Mouse (Mus musculus): Measurements from ENCODE around the gene Magi2. TPM values are rescaled to one million over a fixed set of nuclear protein-coding genes. Genes with fewer than 3 reads are reported as not detected.

The Magi2 gene
- polyA plus RNA-seq, 1 experiment = 0.60 TPM

DNA sequence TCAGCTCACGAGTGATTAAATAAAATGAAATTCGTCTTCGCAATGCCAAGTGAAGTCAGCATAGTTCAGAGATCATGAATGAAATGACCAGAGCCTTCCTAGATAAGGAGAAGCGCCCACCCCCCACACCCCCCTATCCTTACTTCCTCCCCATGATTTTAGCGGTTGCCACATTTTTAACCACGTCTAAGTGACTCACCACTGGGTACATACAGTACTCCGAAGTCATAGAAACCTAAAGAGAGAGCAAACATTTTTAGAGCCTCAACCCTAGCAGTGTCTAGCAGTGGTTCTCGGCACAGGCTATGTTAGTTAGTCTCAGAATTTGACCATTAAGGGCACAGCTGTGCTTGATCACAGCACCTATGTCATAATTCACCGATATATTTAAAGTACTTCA lies 1385.8 kb downstream of the Magi2 start:
- 75% methylated on average over 9 of the region's 9 CpGs for WGBS
- H3K4me3 ChIP-seq (ENCODE audit: low read depth, low read length) = no peak overlapping the region
- TF ChIP-seq POLR2A (IDR thresholded peaks at IDR 0.05; ENCODE audit: low read depth, low read length) = no peak
- TF ChIP-seq CTCF (IDR thresholded peaks at IDR 0.05; ENCODE audit: extremely low read depth, insufficient read length, insufficient replicate concordance, low read depth, low read length) = no peak
- H3K27ac ChIP-seq (ENCODE audit: insufficient read depth, low read depth, low read length) = no peak overlapping the region
- no peaks in the 10 kb centered on the region for H3K4me1 ChIP-seq (ENCODE audit: control insufficient read depth, insufficient read depth, insufficient read length, low read length)
- no peaks in the 10 kb centered on the region for H3K27me3 ChIP-seq (ENCODE audit: control insufficient read depth, insufficient read depth, low read length)
- no peaks in the 10 kb centered on the region for H3K36me3 ChIP-seq (ENCODE audit: control insufficient read depth, insufficient read depth, low read length)

DNA sequence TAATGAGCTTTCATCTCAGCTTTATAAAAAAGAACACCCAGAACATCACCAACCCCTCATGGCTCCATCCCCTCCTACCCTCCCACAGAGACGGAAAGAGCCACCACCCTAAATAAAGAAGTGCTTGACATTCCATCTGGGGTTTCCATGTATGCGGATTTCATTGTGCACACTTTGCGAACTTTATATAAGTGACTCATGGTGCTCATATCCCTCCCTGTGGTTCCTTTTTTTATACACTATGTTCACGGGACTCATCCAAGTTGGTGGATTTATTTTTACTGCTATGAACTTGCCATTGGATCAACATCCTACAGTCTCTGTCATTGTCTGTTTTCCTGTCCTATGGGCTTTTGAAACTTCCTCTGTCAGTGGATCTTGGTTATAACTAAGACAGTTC lies 1388.1 kb downstream of the Magi2 start:
- H3K4me3 ChIP-seq (ENCODE audit: low read depth, low read length) = no peak overlapping the region
- no peaks in the 10 kb centered on the region for H3K36me3 ChIP-seq (ENCODE audit: control insufficient read depth, insufficient read depth, low read length)
- H3K27ac ChIP-seq (ENCODE audit: insufficient read depth, low read depth, low read length) = no peak overlapping the region
- H3K27me3 ChIP-seq (ENCODE audit: control insufficient read depth, insufficient read depth, low read length) = no peaks in the 10 kb centered on the region
- TF ChIP-seq CTCF (IDR thresholded peaks at IDR 0.05; ENCODE audit: extremely low read depth, insufficient read length, insufficient replicate concordance, low read depth, low read length) = no peak
- TF ChIP-seq POLR2A (IDR thresholded peaks at IDR 0.05; ENCODE audit: low read depth, low read length) = no peak
- H3K4me1 ChIP-seq (ENCODE audit: control insufficient read depth, insufficient read depth, insufficient read length, low read length) = no peaks in the 10 kb centered on the region
- WGBS = 82% methylated on average over 4 of the region's 4 CpGs

DNA sequence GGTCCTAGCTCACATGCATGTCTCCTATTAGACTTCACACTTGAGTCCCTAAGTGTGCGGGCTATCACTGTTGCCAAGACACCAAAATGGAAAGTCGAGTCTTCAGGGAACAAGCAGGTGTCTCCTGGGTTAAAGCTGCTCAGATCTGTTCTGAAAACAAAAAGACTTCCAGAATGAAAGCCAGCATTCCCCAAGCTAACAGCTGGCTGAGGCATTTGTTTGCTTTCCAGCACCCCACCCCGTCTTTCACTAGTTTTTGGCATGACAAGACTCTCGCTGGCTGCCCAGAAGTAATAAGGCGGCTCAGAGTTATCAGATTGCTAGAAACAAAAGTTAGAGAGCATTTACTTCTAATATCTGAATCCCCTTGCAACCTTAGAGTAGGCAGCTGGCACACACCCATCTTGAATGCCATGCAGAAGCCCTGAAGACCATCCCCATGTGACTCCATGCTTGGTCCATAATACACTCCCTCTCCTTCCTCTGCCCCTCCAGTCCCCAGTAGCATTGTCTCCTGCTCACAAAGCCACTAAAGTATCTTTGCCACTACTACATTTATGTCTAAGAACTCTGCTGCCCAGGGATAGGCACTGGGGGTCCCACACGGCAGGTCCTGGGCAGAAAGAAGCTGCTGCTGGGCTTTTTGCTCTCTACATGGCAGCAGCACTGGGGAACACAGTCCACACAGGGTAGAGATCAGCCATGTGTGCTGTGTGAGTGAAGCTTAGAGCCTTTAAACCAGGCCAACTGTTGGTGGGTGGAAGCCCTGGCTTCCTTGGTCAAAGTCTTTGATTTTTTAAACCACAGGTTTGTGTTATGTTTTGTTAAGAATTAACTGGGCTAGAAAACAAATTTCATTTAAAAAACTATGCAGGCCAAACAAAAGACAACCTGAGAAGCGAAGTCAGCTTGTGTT lies 1394.0 kb downstream of the Magi2 start:
- TF ChIP-seq POLR2A (IDR thresholded peaks at IDR 0.05; ENCODE audit: low read depth, low read length) (no peak), CTCF (IDR thresholded peaks at IDR 0.05; ENCODE audit: extremely low read depth, insufficient read length, insufficient replicate concordance, low read depth, low read length) (no peak)
- Histone ChIP-seq H3K4me1 (ENCODE audit: control insufficient read depth, insufficient read depth, insufficient read length, low read length) (no peaks in the 10 kb centered on the region), H3K36me3 (ENCODE audit: control insufficient read depth, insufficient read depth, low read length) (no peaks in the 10 kb centered on the region), H3K27me3 (ENCODE audit: control insufficient read depth, insufficient read depth, low read length) (no peaks in the 10 kb centered on the region), H3K4me3 (ENCODE audit: low read depth, low read length) (no peak overlapping the region), H3K27ac (ENCODE audit: insufficient read depth, low read depth, low read length) (no peak overlapping the region)
- WGBS = 44% methylated on average over 7 of the region's 7 CpGs

DNA sequence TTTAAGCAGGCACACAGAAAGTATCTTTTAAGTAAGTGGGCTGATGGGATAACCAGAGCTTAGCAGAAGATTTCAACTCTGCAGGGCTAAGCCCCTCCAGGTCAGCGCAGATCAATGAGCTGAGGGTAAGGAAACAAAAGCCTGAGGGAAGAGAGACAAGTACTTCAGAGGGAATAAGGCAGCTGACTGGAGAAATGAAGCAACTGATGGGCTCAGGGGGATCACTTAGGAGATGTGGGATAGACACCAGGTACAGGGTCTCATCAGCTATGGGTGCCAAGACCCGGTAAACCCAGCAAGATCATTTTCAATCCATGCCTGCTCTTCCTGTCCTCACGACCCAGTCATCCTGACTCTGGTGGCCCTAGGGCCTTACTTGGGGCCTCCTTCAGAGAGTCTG lies 1395.6 kb downstream of the Magi2 start:
- Histone ChIP-seq H3K27ac (ENCODE audit: insufficient read depth, low read depth, low read length) (no peak overlapping the region), H3K27me3 (ENCODE audit: control insufficient read depth, insufficient read depth, low read length) (no peaks in the 10 kb centered on the region), H3K4me1 (ENCODE audit: control insufficient read depth, insufficient read depth, insufficient read length, low read length) (no peaks in the 10 kb centered on the region), H3K4me3 (ENCODE audit: low read depth, low read length) (no peak overlapping the region), H3K36me3 (ENCODE audit: control insufficient read depth, insufficient read depth, low read length) (no peaks in the 10 kb centered on the region)
- no peak for TF ChIP-seq POLR2A (IDR thresholded peaks at IDR 0.05; ENCODE audit: low read depth, low read length)
- TF ChIP-seq CTCF (IDR thresholded peaks at IDR 0.05; ENCODE audit: extremely low read depth, insufficient read length, insufficient replicate concordance, low read depth, low read length) = no peak
- 83% methylated on average over 3 of the region's 3 CpGs for WGBS

DNA sequence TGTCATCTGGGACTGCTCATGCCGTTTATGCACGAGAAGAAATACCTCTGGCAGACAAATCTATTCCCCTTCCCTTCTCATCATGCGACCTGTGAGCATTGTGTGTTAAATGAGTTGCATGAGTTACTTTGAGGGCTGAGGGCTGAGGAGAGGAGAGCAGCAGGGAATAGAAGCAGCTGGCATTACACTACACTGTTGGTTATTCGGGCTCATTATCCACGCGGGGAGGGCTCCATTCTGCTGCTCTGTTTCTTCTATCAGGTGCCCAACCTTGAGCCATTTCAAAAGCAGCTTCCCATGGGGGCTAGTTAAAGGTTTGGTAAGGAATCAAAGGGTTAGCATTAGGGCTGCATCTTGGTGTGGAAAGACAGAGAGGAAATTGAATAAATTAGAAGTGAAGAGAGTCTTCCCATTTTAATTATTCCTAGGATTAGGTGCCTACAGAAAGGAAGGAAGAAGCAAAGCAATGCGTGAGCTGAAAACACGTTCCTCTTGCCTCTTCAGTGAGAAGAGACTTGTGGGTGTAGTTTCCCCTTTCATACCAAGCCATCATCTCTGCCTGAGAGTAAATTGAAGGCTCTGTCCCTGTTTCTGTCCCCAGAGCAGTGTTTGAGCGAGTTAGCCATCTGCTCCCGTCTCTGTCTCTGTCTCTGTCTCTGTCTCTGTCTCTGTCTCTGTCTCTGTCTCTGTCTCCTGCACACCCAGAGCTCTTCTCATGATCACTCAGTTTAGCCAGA lies 1396.2 kb downstream of the Magi2 start:
- TF ChIP-seq POLR2A (IDR thresholded peaks at IDR 0.05; ENCODE audit: low read depth, low read length) (no peak), CTCF (IDR thresholded peaks at IDR 0.05; ENCODE audit: extremely low read depth, insufficient read length, insufficient replicate concordance, low read depth, low read length) (no peak)
- Histone ChIP-seq H3K27me3 (ENCODE audit: control insufficient read depth, insufficient read depth, low read length) (no peaks in the 10 kb centered on the region), H3K4me3 (ENCODE audit: low read depth, low read length) (no peak overlapping the region), H3K4me1 (ENCODE audit: control insufficient read depth, insufficient read depth, insufficient read length, low read length) (no peaks in the 10 kb centered on the region), H3K27ac (ENCODE audit: insufficient read depth, low read depth, low read length) (no peak overlapping the region), H3K36me3 (ENCODE audit: control insufficient read depth, insufficient read depth, low read length) (no peaks in the 10 kb centered on the region)
- 69% methylated on average over 10 of the region's 10 CpGs for WGBS

DNA sequence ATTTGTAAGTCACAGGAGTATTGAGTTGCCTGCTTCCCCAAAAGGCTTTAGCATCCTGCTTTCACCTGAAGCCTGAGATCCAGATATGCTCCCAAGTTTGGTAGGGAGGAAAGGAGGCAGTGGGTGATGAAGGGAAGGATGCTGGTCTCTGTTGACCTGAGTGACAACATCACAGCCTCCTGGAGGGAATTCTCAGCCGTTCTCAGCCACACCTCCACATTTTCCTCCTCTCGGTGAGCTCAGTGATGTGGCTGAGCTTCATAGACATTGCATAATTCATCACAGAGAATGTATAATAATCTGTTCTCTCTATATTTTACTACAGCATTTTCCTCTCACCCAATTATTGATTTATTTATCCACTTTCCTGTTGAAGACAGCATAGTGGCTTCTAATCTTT lies 1398.3 kb downstream of the Magi2 start:
- WGBS = 59% methylated on average over 2 of the region's 2 CpGs

More for the DNA sequence above, 1398.3 kb downstream of the Magi2 start:
- no peak for TF ChIP-seq POLR2A (IDR thresholded peaks at IDR 0.05; ENCODE audit: low read depth, low read length)
- TF ChIP-seq CTCF (IDR thresholded peaks at IDR 0.05; ENCODE audit: extremely low read depth, insufficient read length, insufficient replicate concordance, low read depth, low read length) = no peak
- H3K36me3 ChIP-seq (ENCODE audit: control insufficient read depth, insufficient read depth, low read length) = no peaks in the 10 kb centered on the region
- no peak overlapping the region for H3K4me3 ChIP-seq (ENCODE audit: low read depth, low read length)
- no peaks in the 10 kb centered on the region for H3K27me3 ChIP-seq (ENCODE audit: control insufficient read depth, insufficient read depth, low read length)
- no peaks in the 10 kb centered on the region for H3K4me1 ChIP-seq (ENCODE audit: control insufficient read depth, insufficient read depth, insufficient read length, low read length)
- H3K27ac ChIP-seq (ENCODE audit: insufficient read depth, low read depth, low read length) = no peak overlapping the region
